In the genomic region with DNA sequence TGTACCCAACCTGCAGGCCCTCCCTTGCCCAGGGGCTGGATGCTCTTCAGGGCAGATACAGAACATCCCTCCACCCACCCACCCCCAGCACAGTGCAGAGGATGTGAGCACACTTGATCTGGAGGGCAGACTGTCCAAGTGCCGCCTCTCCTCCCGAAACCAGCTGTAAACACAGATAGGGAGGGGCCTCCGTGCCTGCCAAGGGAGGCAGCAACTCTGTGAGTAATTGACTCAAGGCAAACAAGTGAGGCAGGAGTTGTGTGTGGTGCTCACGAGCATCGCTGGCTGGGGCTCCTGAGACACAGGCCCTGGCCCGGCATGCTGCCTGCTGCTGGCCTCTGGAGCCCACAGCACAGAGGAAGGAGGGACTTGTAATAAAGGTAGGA, we compare ENCODE assay signal across 9 mouse cellular contexts. TPM values are rescaled to one million over a fixed set of nuclear protein-coding genes. Genes with fewer than 3 reads are reported as not detected.
DNase-seq lines count a peak whose midpoint lies in the region; ATAC-seq and TF ChIP-seq lines count a peak whose summit lies in the region.
"Had no signal": no experiment of that assay in that cellular context is flagged by ENCODE, and none has a peak within 500 bp of the region (broad histone marks: within the 10 kb centered on the region; RNA-seq: fewer than 3 reads in every experiment).

No protein-coding gene starts in this region.

- H3K9ac ChIP-seq in embryonic facial prominence, embryonic 12.5 days: 0 out of 2 replicates have a peak overlapping the region, but pooled peaks have one; percentile 10
- H3K9ac ChIP-seq in heart, embryonic 14.5 days (ENCODE audit: low read length): peak overlapping the region; percentile 25; the same call in 1 of the 2 replicates
- H3K9ac ChIP-seq in kidney, postnatal 0 days (ENCODE audit: low read depth, low read length): 0 out of 2 replicates have a peak overlapping the region, but pooled peaks have one; percentile 50
- peak overlapping the region; percentile 89 for H3K9ac ChIP-seq in liver, embryonic 15.5 days

- H3K36me3 ChIP-seq in embryonic facial prominence, embryonic 12.5 days: no peaks in the 10 kb centered on the region
- H3K36me3 ChIP-seq in heart, embryonic 14.5 days (ENCODE audit: control insufficient read depth, insufficient read depth, low read length): peaks cover 23% of the 10 kb centered on the region
- H3K36me3 ChIP-seq in kidney, postnatal 0 days (ENCODE audit: insufficient read depth, low read length): 0 out of 2 replicates have a peak, but pooled peaks cover 4% of the 10 kb centered on the region
- peaks cover 59% of the 10 kb centered on the region for H3K36me3 ChIP-seq in liver, embryonic 15.5 days (replicated peaks)

- H3K27ac ChIP-seq in embryonic facial prominence, embryonic 12.5 days: peak overlapping the region; percentile 73
- peak overlapping the region; percentile 15 to 29; a peak in 2 of 4 replicates for H3K27ac ChIP-seq in heart, embryonic 14.5 days (replicated peaks in 1 of 2; ENCODE audit: control insufficient read depth in 1 of 2, insufficient read depth in 1 of 2, low read depth in 2 of 2, low read length in 2 of 2)
- H3K27ac ChIP-seq in kidney, postnatal 0 days: peak overlapping the region; percentile 65
- H3K27ac ChIP-seq in liver, embryonic 15.5 days (replicated peaks): peak overlapping the region; percentile 100
- H3K27ac ChIP-seq in olfactory bulb, adult 2 months (ENCODE audit: insufficient read depth, low read depth, low read length): peak overlapping the region; percentile 41

- H3K4me3 ChIP-seq in embryonic facial prominence, embryonic 12.5 days: no peak overlapping the region
- no peak overlapping the region for H3K4me3 ChIP-seq in heart, embryonic 14.5 days (ENCODE audit: control insufficient read depth in 1 of 2, insufficient read depth in 1 of 2, low read depth in 1 of 2, low read length in 2 of 2)
- no peak overlapping the region for H3K4me3 ChIP-seq in kidney, postnatal 0 days (replicated peaks; ENCODE audit: low read depth, low read length)
- peak overlapping the region; percentile 68 for H3K4me3 ChIP-seq in liver, embryonic 15.5 days (replicated peaks)
- no peak overlapping the region for H3K4me3 ChIP-seq in olfactory bulb, adult 2 months (ENCODE audit: insufficient read depth, low read depth, low read length)

- H3K27me3 ChIP-seq in embryonic facial prominence, embryonic 12.5 days: no peaks in the 10 kb centered on the region
- no peaks in the 10 kb centered on the region for H3K27me3 ChIP-seq in heart, embryonic 14.5 days (ENCODE audit: control insufficient read depth, insufficient read depth, low read length)
- no peaks in the 10 kb centered on the region for H3K27me3 ChIP-seq in kidney, postnatal 0 days (ENCODE audit: insufficient read depth, low read length)
- H3K27me3 ChIP-seq in liver, embryonic 15.5 days: no peaks in the 10 kb centered on the region

- no peaks in the 10 kb centered on the region for H3K9me3 ChIP-seq in embryonic facial prominence, embryonic 12.5 days
- no peaks in the 10 kb centered on the region for H3K9me3 ChIP-seq in heart, embryonic 14.5 days (ENCODE audit: control insufficient read depth, low read length)
- no peaks in the 10 kb centered on the region for H3K9me3 ChIP-seq in kidney, postnatal 0 days (replicated peaks; ENCODE audit: low read length)
- H3K9me3 ChIP-seq in liver, embryonic 15.5 days (replicated peaks): no peaks in the 10 kb centered on the region

- no peak for TF ChIP-seq POLR2A in olfactory bulb, adult 2 months (IDR thresholded peaks at IDR 0.05; ENCODE audit: insufficient read depth, low read depth, low read length)

- no peak overlapping the region for H3K4me2 ChIP-seq in embryonic facial prominence, embryonic 12.5 days (replicated peaks)
- 0 out of 2 replicates have a peak overlapping the region, but pooled peaks have one; percentile 2 for H3K4me2 ChIP-seq in heart, embryonic 14.5 days (ENCODE audit: low read length)
- H3K4me2 ChIP-seq in kidney, postnatal 0 days (ENCODE audit: low read length): no peak overlapping the region
- peak overlapping the region; percentile 87 for H3K4me2 ChIP-seq in liver, embryonic 15.5 days

- ATAC-seq in embryonic facial prominence, embryonic 12.5 days (ENCODE audit: insufficient number of reproducible peaks, insufficient read depth, low FRiP score, low TSS enrichment): 0 out of 2 replicates have a peak, but pooled peaks have one; percentile 50
- ATAC-seq in heart, embryonic 14.5 days (ENCODE audit: insufficient number of reproducible peaks, insufficient read depth, low FRiP score, low read depth): no peak
- ATAC-seq in kidney, postnatal 0 days (replicated peaks; ENCODE audit: low FRiP score, low read depth): peak; percentile 25; the same call in 1 of the 2 replicates
- peak; percentile 85 for ATAC-seq in liver, embryonic 15.5 days (ENCODE audit: insufficient read depth)

- peaks cover 34% of the 10 kb centered on the region for H3K4me1 ChIP-seq in embryonic facial prominence, embryonic 12.5 days
- H3K4me1 ChIP-seq in heart, embryonic 14.5 days (ENCODE audit: control insufficient read depth in 2 of 2, insufficient read depth in 2 of 2, low read length in 2 of 2): peaks cover 31 to 45% of the 10 kb centered on the region in 2 experiments
- H3K4me1 ChIP-seq in kidney, postnatal 0 days (replicated peaks; ENCODE audit: insufficient read depth, low read length): peaks cover 34% of the 10 kb centered on the region
- H3K4me1 ChIP-seq in liver, embryonic 15.5 days (replicated peaks): peaks cover 95% of the 10 kb centered on the region
- peaks cover 38% of the 10 kb centered on the region for H3K4me1 ChIP-seq in olfactory bulb, adult 2 months (ENCODE audit: control insufficient read depth, insufficient read depth, low read length)

- 28% methylated on average over 6 of the region's 6 CpGs for WGBS in embryonic facial prominence, embryonic 12.5 days
- WGBS in heart, embryonic 14.5 days: 30% methylated on average over 6 of the region's 6 CpGs
- WGBS in kidney, postnatal 0 days: 11% methylated on average over 6 of the region's 6 CpGs
- 5% methylated on average over 6 of the region's 6 CpGs for WGBS in liver, embryonic 15.5 days (ENCODE audit: insufficient replicate concordance)
- 16% methylated on average over 6 of the region's 6 CpGs for WGBS in olfactory bulb, adult 2 months

- TF ChIP-seq CTCF in kidney, postnatal 0 days (IDR thresholded peaks at IDR 0.05; ENCODE audit: low read depth): no peak
- no peak for TF ChIP-seq CTCF in olfactory bulb, adult 2 months (IDR thresholded peaks at IDR 0.05; ENCODE audit: insufficient read depth, low read depth, low read length)

- peak; percentile 50 to 61 for DNase-seq in left cerebral cortex, adult 18-20 months (ENCODE audit: low spot score in 2 of 2)
- DNase-seq in left cerebral cortex, adult 11 months (ENCODE audit: low spot score): no peak
- DNase-seq in kidney, postnatal 0 days (ENCODE audit: low spot score): peak; percentile 74
- no peak for DNase-seq in thymus, postnatal 0 days (ENCODE audit: low spot score)

RNA-seq across cellular contexts. Expression of a gene that starts 12.2 kb away (rescaled TPM):
- 10 to 100 TPM; 10.6 to 13.0 TPM for total RNA-seq in left cerebral cortex, adult 18-20 months (2021)
- 1.7 and 1.9 TPM in 2 replicates for polyA plus RNA-seq in embryonic facial prominence, embryonic 12.5 days (2016; fragmentation: Nextera tagmentation; extraction: Ambion mirVana)
- polyA plus RNA-seq in heart, embryonic 14.5 days (2014; fragmentation: Nextera tagmentation; extraction: Ambion mirVana): 9.3 and 9.5 TPM in 2 replicates
- polyA plus RNA-seq in kidney, postnatal 0 days (2015; fragmentation: Nextera tagmentation; extraction: Ambion mirVana): 7.6 and 7.8 TPM in 2 replicates
- polyA plus RNA-seq in liver, embryonic 15.5 days (2015; fragmentation: Nextera tagmentation; extraction: Ambion mirVana): 25.0 and 26.4 TPM in 2 replicates
- polyA plus RNA-seq in olfactory bulb, adult 2 months (2012; ENCODE audit: insufficient read depth, insufficient read length, low replicate concordance, missing spikeins): not detected in 2 replicates
- 5.5 and 7.4 TPM in 2 replicates for polyA plus RNA-seq in thymus, postnatal 0 days (2015; fragmentation: Nextera tagmentation; extraction: Ambion mirVana)

RNA-seq across cellular contexts. Expression of a gene that starts 15.4 kb away (rescaled TPM):
- total RNA-seq in left cerebral cortex, adult 18-20 months (2021): under 1 TPM in 1 of 2 experiments, not detected in 1; 0.33 TPM
- 0.77 and 1.2 TPM in 2 replicates for polyA plus RNA-seq in embryonic facial prominence, embryonic 12.5 days (2016; fragmentation: Nextera tagmentation; extraction: Ambion mirVana)
- polyA plus RNA-seq in heart, embryonic 14.5 days (2014; fragmentation: Nextera tagmentation; extraction: Ambion mirVana): 0.32 and 0.36 TPM in 2 replicates
- polyA plus RNA-seq in kidney, postnatal 0 days (2015; fragmentation: Nextera tagmentation; extraction: Ambion mirVana): 1.2 and 1.5 TPM in 2 replicates
- 1.9 and 2.4 TPM in 2 replicates for polyA plus RNA-seq in liver, embryonic 15.5 days (2015; fragmentation: Nextera tagmentation; extraction: Ambion mirVana)
- not detected in 2 replicates for polyA plus RNA-seq in olfactory bulb, adult 2 months (2012; ENCODE audit: insufficient read depth, insufficient read length, low replicate concordance, missing spikeins)
- 0.54 and 0.79 TPM in 2 replicates for polyA plus RNA-seq in thymus, postnatal 0 days (2015; fragmentation: Nextera tagmentation; extraction: Ambion mirVana)

RNA-seq across cellular contexts. Expression of a gene that starts 33.3 kb away (rescaled TPM):
- 1 to 10 TPM; 2.8 to 3.0 TPM for total RNA-seq in left cerebral cortex, adult 18-20 months (2021)
- polyA plus RNA-seq in embryonic facial prominence, embryonic 12.5 days (2016; fragmentation: Nextera tagmentation; extraction: Ambion mirVana): 1.6 and 1.8 TPM in 2 replicates
- 1.3 and 1.8 TPM in 2 replicates for polyA plus RNA-seq in heart, embryonic 14.5 days (2014; fragmentation: Nextera tagmentation; extraction: Ambion mirVana)
- 11.3 and 11.9 TPM in 2 replicates for polyA plus RNA-seq in kidney, postnatal 0 days (2015; fragmentation: Nextera tagmentation; extraction: Ambion mirVana)
- polyA plus RNA-seq in liver, embryonic 15.5 days (2015; fragmentation: Nextera tagmentation; extraction: Ambion mirVana): 0.10 and 0.14 TPM in 2 replicates
- polyA plus RNA-seq in olfactory bulb, adult 2 months (2012; ENCODE audit: insufficient read depth, insufficient read length, low replicate concordance, missing spikeins): not detected in 2 replicates
- 5.2 and 6.1 TPM in 2 replicates for polyA plus RNA-seq in thymus, postnatal 0 days (2015; fragmentation: Nextera tagmentation; extraction: Ambion mirVana)

RNA-seq across cellular contexts. Expression of a gene that starts 37.3 kb away (rescaled TPM):
- not detected for total RNA-seq in left cerebral cortex, adult 18-20 months (2021)
- polyA plus RNA-seq in embryonic facial prominence, embryonic 12.5 days (2016; fragmentation: Nextera tagmentation; extraction: Ambion mirVana): 2.6 and 4.1 TPM in 2 replicates
- polyA plus RNA-seq in heart, embryonic 14.5 days (2014; fragmentation: Nextera tagmentation; extraction: Ambion mirVana): not detected in 2 replicates
- polyA plus RNA-seq in kidney, postnatal 0 days (2015; fragmentation: Nextera tagmentation; extraction: Ambion mirVana): not detected in 2 replicates
- polyA plus RNA-seq in liver, embryonic 15.5 days (2015; fragmentation: Nextera tagmentation; extraction: Ambion mirVana): not detected in 2 replicates
- not detected in 2 replicates for polyA plus RNA-seq in olfactory bulb, adult 2 months (2012; ENCODE audit: insufficient read depth, insufficient read length, low replicate concordance, missing spikeins)
- not detected in 2 replicates for polyA plus RNA-seq in thymus, postnatal 0 days (2015; fragmentation: Nextera tagmentation; extraction: Ambion mirVana)
- total RNA-seq: left cerebral cortex, adult 8-10 months had no signal

RNA-seq across cellular contexts. Expression of a gene that starts 38.5 kb away (rescaled TPM):
- total RNA-seq in left cerebral cortex, adult 18-20 months (2021): 10 to 100 TPM; 66.8 to 67.7 TPM
- 110 and 112 TPM in 2 replicates for polyA plus RNA-seq in embryonic facial prominence, embryonic 12.5 days (2016; fragmentation: Nextera tagmentation; extraction: Ambion mirVana)
- polyA plus RNA-seq in heart, embryonic 14.5 days (2014; fragmentation: Nextera tagmentation; extraction: Ambion mirVana): 89.4 and 91.8 TPM in 2 replicates
- 116 TPM in 2 replicates for polyA plus RNA-seq in kidney, postnatal 0 days (2015; fragmentation: Nextera tagmentation; extraction: Ambion mirVana)
- 44.3 and 49.3 TPM in 2 replicates for polyA plus RNA-seq in liver, embryonic 15.5 days (2015; fragmentation: Nextera tagmentation; extraction: Ambion mirVana)
- not detected in 2 replicates for polyA plus RNA-seq in olfactory bulb, adult 2 months (2012; ENCODE audit: insufficient read depth, insufficient read length, low replicate concordance, missing spikeins)
- 110 and 112 TPM in 2 replicates for polyA plus RNA-seq in thymus, postnatal 0 days (2015; fragmentation: Nextera tagmentation; extraction: Ambion mirVana)

Comparison
In these comparisons a context has a peak if more than half of its experiments do, and no peak if none do; other contexts are left out.
1. DNase-seq: peak in left cerebral cortex, adult 18-20 months (2 of 2) and kidney, postnatal 0 days (single experiment); none in left cerebral cortex, adult 11 months (single experiment) and thymus, postnatal 0 days (single experiment).
2. H3K27ac ChIP-seq: peak in every context shown above with its lines; median percentile 100 in liver, embryonic 15.5 days; 73 in embryonic facial prominence, embryonic 12.5 days; 65 in kidney, postnatal 0 days; 41 in olfactory bulb, adult 2 months; 22 in heart, embryonic 14.5 days.
3. H3K4me2 ChIP-seq: peak in heart, embryonic 14.5 days (single experiment) and liver, embryonic 15.5 days (single experiment); none in embryonic facial prominence, embryonic 12.5 days (single experiment) and kidney, postnatal 0 days (single experiment).
4. H3K9ac ChIP-seq: peak in every context shown above with its lines; median percentile 89 in liver, embryonic 15.5 days; 50 in kidney, postnatal 0 days; 25 in heart, embryonic 14.5 days; 10 in embryonic facial prominence, embryonic 12.5 days.